Mouse (Mus musculus) limb, embryonic 14.5 days (tissue): ENCODE results near the gene Mast4. TPM values are rescaled to one million over a fixed set of nuclear protein-coding genes. Genes with fewer than 3 reads are reported as not detected.

Source experiments
- ATAC-seq: fragments of 200-750 bp; cut with Nextera tagmentation; 2 replicates; pipeline ENCODE4 v1.8.0; 2017; ENCODE audit warnings: low read depth, moderate number of reproducible peaks, moderate TSS enrichment; ENCODE audit not compliant: low FRiP score
- DNase-seq: peaks from one replicate; pipeline ENCODE4 v3.0.0-alpha.2; 2015; ENCODE audit warnings: low spot score
- H3K27ac ChIP-seq: fragments of 300-500 bp; sonication (generic); replicated peaks from 2 replicates; pipeline ENCODE4 v1.5.1; 2014; ENCODE audit warnings: low read depth, mild to moderate bottlenecking, low read length, moderate library complexity, mixed read lengths
- H3K27me3 ChIP-seq: fragments of 300-500 bp; sonication (generic); 2 replicates; pipeline ENCODE4 v1.6.1; 2014; ENCODE audit warnings: low read length, mixed read lengths; ENCODE audit not compliant: control insufficient read depth, insufficient read depth
- H3K36me3 ChIP-seq: fragments of 300-500 bp; sonication (generic); 2 replicates; pipeline ENCODE4 v1.6.1; 2014; ENCODE audit warnings: mild to moderate bottlenecking, low read length, moderate library complexity, mixed read lengths; ENCODE audit not compliant: control insufficient read depth, insufficient read depth
- H3K4me1 ChIP-seq: fragments of 300-500 bp; sonication (generic); 2 replicates; pipeline ENCODE4 v1.6.1; 2014; ENCODE audit warnings: antibody characterized with exemption, low read length, mixed read lengths; ENCODE audit not compliant: control insufficient read depth, insufficient read depth
- H3K4me2 ChIP-seq: fragments of 300-500 bp; sonication (generic); replicated peaks from 2 replicates; pipeline ENCODE4 v1.6.1; 2014; ENCODE audit warnings: low read depth, mild to moderate bottlenecking, low read length, moderate library complexity; ENCODE audit not compliant: severe bottlenecking
- H3K4me3 ChIP-seq: fragments of 300-500 bp; sonication (generic); replicated peaks from 2 replicates; pipeline ENCODE4 v1.5.1; 2014; ENCODE audit warnings: low read length
- H3K9ac ChIP-seq: fragments of 300-500 bp; sonication (generic); 2 replicates; pipeline ENCODE4 v1.6.1; 2014; ENCODE audit warnings: mild to moderate bottlenecking, low read depth, low read length, moderate library complexity; ENCODE audit not compliant: severe bottlenecking
- H3K9me3 ChIP-seq: fragments of 300-500 bp; sonication (generic); 2 replicates; pipeline ENCODE4 v1.6.1; 2016; ENCODE audit warnings: low read length; ENCODE audit not compliant: control insufficient read depth
- POLR2A ChIP-seq: fragments of 200-500 bp; IDR thresholded peaks from 2 replicates; pipeline ENCODE4 v1.8.0; 2012; ENCODE audit warnings: inconsistent platforms, mild to moderate bottlenecking, moderate library complexity, borderline replicate concordance; ENCODE audit not compliant: insufficient read depth, insufficient read length; ENCODE audit errors: extremely low read depth
- WGBS: fragments of 180-500 bp; shearing (Covaris S2); extraction: QIAGEN DNeasy Blood & Tissue Kit; methylation state at CpG from one replicate; pipeline ENCODE4 v1.1.7; 2014; 5-methylcytosine and 5-hydroxymethylcytosine counted together
- polyA plus RNA-seq, 2 experiments: library from polyadenylated mRNA; depleted of rRNA in 1 of 2; stranded (reverse) in 1 of 2; unstranded in 1 of 2; fragments of >200 nt; fragmentation: Nextera tagmentation in 1 of 2; extraction: Ambion mirVana in 1 of 2; gene quantifications; 2 replicates each; pipeline versions ENCODE4 v1.2.1 to v1.2.3; 2012 to 2014

The Mast4 gene
- polyA plus RNA-seq, 2 experiments: 12.5 to 25.2 TPM

DNA sequence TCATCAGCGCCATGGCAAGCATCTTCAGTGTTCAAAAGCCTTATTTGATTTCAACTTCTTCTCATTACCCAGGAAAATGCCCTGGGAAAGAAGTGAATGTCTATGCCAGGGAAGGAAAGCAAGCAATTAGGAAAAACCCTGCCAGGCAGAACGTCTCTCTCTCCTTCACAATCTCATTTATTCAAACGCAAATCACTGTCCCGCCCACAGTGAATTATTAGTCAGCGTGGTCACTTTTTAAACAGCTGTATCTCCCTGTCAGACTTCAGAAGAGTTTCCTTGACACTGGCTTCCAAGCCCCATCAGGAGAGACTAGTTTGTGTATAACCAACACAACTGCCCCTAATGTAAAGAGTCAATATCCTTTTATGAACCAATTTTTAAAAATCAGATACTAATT is 296.8 kb downstream of the Mast4 start:
- no peaks in the 10 kb centered on the region for H3K9me3 ChIP-seq
- no peak for TF ChIP-seq POLR2A
- no peaks in the 10 kb centered on the region for H3K4me1 ChIP-seq
- H3K4me2 ChIP-seq: no peak overlapping the region
- no peak overlapping the region for H3K27ac ChIP-seq
- no peak overlapping the region for H3K4me3 ChIP-seq
- ATAC-seq: no peak
- WGBS: 68% methylated on average over 5 of the region's 5 CpGs
- no peak for DNase-seq
- no peaks in the 10 kb centered on the region for H3K27me3 ChIP-seq
- H3K36me3 ChIP-seq: no peaks in the 10 kb centered on the region
- no peak overlapping the region for H3K9ac ChIP-seq

DNA sequence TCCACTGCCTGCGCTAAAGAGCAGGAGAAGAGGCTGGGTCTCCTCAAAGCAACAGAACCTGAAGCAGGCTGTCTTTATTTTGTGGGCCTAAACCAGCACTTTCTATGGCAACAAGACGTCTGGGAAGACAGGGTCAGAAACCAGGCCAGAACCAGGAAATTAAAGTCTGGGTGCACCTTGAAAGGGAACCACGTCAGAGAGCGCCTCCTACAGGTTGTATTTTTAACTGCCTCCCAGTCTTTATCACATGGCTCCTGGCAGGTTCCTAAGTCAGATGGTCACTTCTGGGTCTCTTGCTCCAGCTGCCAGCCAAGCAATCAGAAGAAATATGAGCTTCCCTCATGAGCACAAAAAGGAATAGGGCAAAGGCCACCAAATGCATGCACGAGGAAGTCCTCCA is 304.9 kb downstream of the Mast4 start:
- H3K36me3 ChIP-seq: no peaks in the 10 kb centered on the region
- H3K4me1 ChIP-seq: peaks cover 22% of the 10 kb centered on the region
- H3K27me3 ChIP-seq: no peaks in the 10 kb centered on the region
- DNase-seq (no peak), ATAC-seq (no peak)
- H3K27ac ChIP-seq: no peak overlapping the region
- H3K4me3 ChIP-seq: no peak overlapping the region
- WGBS: 78% methylated on average over 5 of the region's 5 CpGs
- H3K9ac ChIP-seq: no peak overlapping the region
- TF ChIP-seq POLR2A: no peak
- H3K9me3 ChIP-seq: no peaks in the 10 kb centered on the region
- no peak overlapping the region for H3K4me2 ChIP-seq

DNA sequence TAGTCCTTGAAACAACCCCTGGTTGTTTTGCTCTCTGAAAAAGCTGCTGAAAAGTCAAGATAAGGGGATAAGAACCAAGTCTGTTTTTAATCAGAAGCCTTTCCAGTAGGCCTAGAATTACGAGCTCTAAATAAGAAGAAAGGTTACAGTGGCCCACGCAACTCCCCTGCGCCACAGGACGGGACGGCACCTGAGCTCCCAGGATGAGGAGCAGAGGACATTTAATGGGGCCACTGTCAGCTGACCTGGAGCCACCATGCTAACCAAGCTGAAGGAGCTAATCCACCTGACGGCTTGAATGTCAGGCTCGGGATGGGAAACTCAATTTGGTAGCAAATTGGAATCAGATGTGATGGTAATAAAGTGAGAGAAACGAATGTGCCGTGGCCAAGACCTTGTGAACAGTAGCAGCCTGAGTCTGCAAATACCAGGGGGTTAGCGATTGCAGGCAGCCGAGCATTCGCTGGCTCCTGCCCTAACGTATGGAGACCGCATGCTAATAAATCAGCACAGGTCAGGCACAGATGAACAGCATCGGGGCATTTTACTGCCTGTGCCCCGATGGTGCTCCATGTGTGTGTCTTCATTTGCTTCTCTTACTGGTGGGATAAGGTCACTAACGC is 306.7 kb downstream of the Mast4 start:
- Histone ChIP-seq H3K27ac (no peak overlapping the region), H3K9me3 (no peaks in the 10 kb centered on the region), H3K4me2 (peak overlapping the region; percentile 23), H3K4me1 (peaks cover 22% of the 10 kb centered on the region), H3K9ac (no peak overlapping the region), H3K36me3 (no peaks in the 10 kb centered on the region), H3K4me3 (no peak overlapping the region), H3K27me3 (0 out of 2 replicates have a peak, but pooled peaks cover 5% of the 10 kb centered on the region)
- DNase-seq (peak; percentile 70), ATAC-seq (peak; percentile 70; the same call in 1 of the 2 replicates)
- WGBS: 15% methylated on average over 17 of the region's 17 CpGs
- no peak for TF ChIP-seq POLR2A

DNA sequence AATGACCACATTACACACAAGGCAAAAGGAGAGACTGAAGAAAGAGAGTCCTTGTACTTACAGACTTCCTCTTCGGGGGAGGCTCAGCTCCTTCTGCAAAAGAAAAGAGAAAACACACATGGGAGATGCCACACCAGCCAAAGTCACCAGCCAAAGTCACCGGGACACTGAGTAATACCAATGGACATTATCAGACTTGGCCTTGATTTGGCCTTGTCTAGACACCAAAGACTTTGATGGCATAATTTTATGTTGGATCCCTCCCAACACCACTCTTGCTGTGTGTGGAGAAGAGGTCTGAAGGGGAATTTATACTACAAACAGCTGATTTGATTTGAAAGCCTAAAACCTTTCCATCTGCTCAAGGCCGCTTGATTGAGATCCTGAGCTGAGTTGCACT is 308.8 kb downstream of the Mast4 start:
- no peak for ATAC-seq
- 0 out of 2 replicates have a peak, but pooled peaks cover 5% of the 10 kb centered on the region for H3K27me3 ChIP-seq
- H3K36me3 ChIP-seq: no peaks in the 10 kb centered on the region
- DNase-seq: no peak
- peaks cover 19% of the 10 kb centered on the region for H3K4me1 ChIP-seq
- no peak overlapping the region for H3K9ac ChIP-seq
- no peak overlapping the region for H3K4me3 ChIP-seq
- H3K9me3 ChIP-seq: no peaks in the 10 kb centered on the region
- 41% methylated on average over 3 of the region's 3 CpGs for WGBS
- no peak for TF ChIP-seq POLR2A
- no peak overlapping the region for H3K27ac ChIP-seq
- no peak overlapping the region for H3K4me2 ChIP-seq

DNA sequence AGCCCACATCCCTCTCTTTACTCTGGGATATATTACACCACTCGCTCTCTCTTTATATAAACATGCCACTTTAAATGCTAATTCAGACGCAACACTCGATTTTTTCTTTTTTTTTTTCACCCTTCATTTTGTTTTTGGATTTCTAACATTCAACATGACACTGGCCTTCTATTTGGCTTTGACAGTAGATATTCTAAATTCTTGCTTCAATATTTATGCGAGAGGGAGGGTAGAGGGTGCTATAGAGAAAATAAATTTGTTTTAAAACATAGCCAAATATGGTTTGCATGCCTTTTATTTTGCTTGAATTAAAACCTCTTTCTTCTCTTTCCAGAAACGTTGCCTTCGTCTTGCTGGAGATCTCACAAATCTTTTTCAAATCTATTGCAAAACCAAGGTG is 315.8 kb downstream of the Mast4 start:
- Histone ChIP-seq H3K4me2 (no peak overlapping the region), H3K4me3 (no peak overlapping the region), H3K9ac (no peak overlapping the region), H3K4me1 (no peaks in the 10 kb centered on the region), H3K27me3 (0 out of 2 replicates have a peak, but pooled peaks cover 4% of the 10 kb centered on the region), H3K9me3 (no peaks in the 10 kb centered on the region), H3K36me3 (no peaks in the 10 kb centered on the region), H3K27ac (no peak overlapping the region)
- WGBS: 83% methylated on average over 6 of the region's 6 CpGs
- no peak for TF ChIP-seq POLR2A
- no peak for DNase-seq
- no peak for ATAC-seq
